Comparison of ENCODE assay signal across 8 mouse cellular contexts in the genomic region with DNA sequence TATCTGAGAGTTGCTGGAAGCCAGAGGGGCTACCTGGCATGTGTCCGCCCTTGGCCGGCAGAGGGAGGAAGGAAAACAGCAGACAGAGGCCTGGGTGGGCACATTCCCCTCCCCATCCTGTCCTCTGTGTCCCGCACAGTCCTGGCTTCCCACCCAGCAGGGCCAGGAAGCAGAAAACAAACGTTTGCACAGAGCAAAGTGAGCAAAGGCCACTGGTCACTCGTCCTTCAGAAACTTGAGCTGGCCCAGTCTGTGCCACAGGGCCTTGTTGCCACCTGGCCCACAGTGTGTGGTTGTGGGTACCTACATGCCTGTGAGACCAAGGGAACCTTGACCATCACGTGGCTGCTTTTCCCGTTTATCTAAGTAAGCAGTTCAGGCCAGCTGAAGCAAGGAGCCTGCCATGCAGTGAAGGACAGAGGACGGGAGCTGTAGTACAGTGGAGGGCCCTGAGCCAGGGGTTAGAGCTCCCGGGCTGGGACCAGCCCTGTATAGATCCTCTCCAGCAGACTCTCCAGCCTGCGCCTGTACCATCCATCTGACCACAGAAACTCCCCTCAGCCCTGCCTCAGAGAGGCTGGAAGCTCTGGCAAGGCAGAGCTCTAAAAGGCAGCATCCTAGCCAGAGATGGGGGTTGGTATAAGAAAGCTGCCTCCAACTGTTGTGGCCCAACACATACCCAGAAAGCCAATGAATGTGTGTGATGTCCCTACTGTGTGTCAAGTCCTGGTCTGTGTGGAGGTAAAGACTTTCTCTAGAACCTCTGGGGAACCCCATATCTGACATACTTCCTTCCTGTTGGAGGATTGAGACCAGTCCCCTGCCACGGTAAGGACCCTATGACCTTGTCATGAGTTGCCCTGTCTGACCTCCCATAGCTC.
DNase-seq lines count a peak whose midpoint lies in the region; ATAC-seq and TF ChIP-seq lines count a peak whose summit lies in the region.

No protein-coding gene starts in this region.

- intact Hi-C loops in gastrocnemius, adult 2 months (cut with DNase I), result no loop called here

- peaks cover 52% of the 10 kb centered on the region for H3K4me1 ChIP-seq in forebrain, embryonic 13.5 days
- H3K4me1 ChIP-seq in liver, postnatal 0 days (ENCODE audit: insufficient read depth), result peaks cover 97% of the 10 kb centered on the region

- peaks cover 42% of the 10 kb centered on the region for H3K36me3 ChIP-seq in forebrain, embryonic 13.5 days (ENCODE audit: poor library complexity, severe bottlenecking)
- H3K36me3 ChIP-seq in liver, postnatal 0 days (replicated peaks; ENCODE audit: insufficient read depth, low read length), result no peaks in the 10 kb centered on the region

- TF ChIP-seq EP300 in liver, postnatal 0 days (IDR thresholded peaks at IDR 0.05; ENCODE audit: low read depth), result no peak

- H3K4me2 ChIP-seq in forebrain, embryonic 13.5 days, result no peak overlapping the region
- no peak overlapping the region for H3K4me2 ChIP-seq in liver, postnatal 0 days (ENCODE audit: low read depth, low read length)

- peak overlapping the region; percentile 81 for H3K27ac ChIP-seq in gastrocnemius, adult 2 months
- H3K27ac ChIP-seq in forebrain, embryonic 13.5 days, result peak overlapping the region; percentile 44
- peak overlapping the region; percentile 92 for H3K27ac ChIP-seq in liver, postnatal 0 days (ENCODE audit: low read depth)

- 0 out of 2 replicates have a peak, but pooled peaks have one; percentile 7 for TF ChIP-seq CTCF in gastrocnemius, adult 2 months (IDR thresholded peaks at IDR 0.05)
- TF ChIP-seq CTCF in liver, postnatal 0 days (IDR thresholded peaks at IDR 0.05; ENCODE audit: low read depth), result 0 out of 2 replicates have a peak, but pooled peaks have one; percentile 7

- DNase-seq in gastrocnemius, adult 2 months, result peak; percentile 57
- no peak for DNase-seq in gastrocnemius, postnatal 25 days
- DNase-seq in kidney, adult 11 months, result peak; percentile 93
- no peak for DNase-seq in liver, postnatal 0 days
- no peak for DNase-seq in spleen, postnatal 14 days (ENCODE audit: low spot score in 2 of 2)
- DNase-seq in cerebellum, postnatal 4 days (ENCODE audit: low spot score in 2 of 2), result no peak

- no peaks in the 10 kb centered on the region for H3K9me3 ChIP-seq in forebrain, embryonic 13.5 days (replicated peaks)
- no peaks in the 10 kb centered on the region for H3K9me3 ChIP-seq in liver, postnatal 0 days (ENCODE audit: low read length)

- no peak overlapping the region for H3K9ac ChIP-seq in forebrain, embryonic 13.5 days
- peak overlapping the region; percentile 50 for H3K9ac ChIP-seq in liver, postnatal 0 days (replicated peaks)

- no peak for ATAC-seq in forebrain, embryonic 13.5 days
- no peak for ATAC-seq in liver, postnatal 0 days
- ATAC-seq in inflammation-experienced regulatory T-cells, adult 6 months, result no peak

- H3K4me3 ChIP-seq in gastrocnemius, adult 2 months, result peak overlapping the region; percentile 16; the same call in 1 of the 2 replicates
- no peak overlapping the region for H3K4me3 ChIP-seq in forebrain, embryonic 13.5 days
- no peak overlapping the region for H3K4me3 ChIP-seq in liver, postnatal 0 days (ENCODE audit: low read depth, low read length)

- H3K27me3 ChIP-seq in forebrain, embryonic 13.5 days, result no peaks in the 10 kb centered on the region
- H3K27me3 ChIP-seq in liver, postnatal 0 days (ENCODE audit: insufficient read depth, low read length), result no peaks in the 10 kb centered on the region

- 79% methylated on average over 11 of the region's 11 CpGs for WGBS in forebrain, embryonic 13.5 days
- 24% methylated on average over 11 of the region's 11 CpGs for WGBS in liver, postnatal 0 days (ENCODE audit: insufficient replicate concordance)

Comparison
In these comparisons a context has a peak if more than half of its experiments do, and no peak if none do; other contexts are left out.
1. DNase-seq: peak in gastrocnemius, adult 2 months (single experiment) and kidney, adult 11 months (single experiment); none in gastrocnemius, postnatal 25 days (single experiment), liver, postnatal 0 days (single experiment), spleen, postnatal 14 days (0 of 2) and cerebellum, postnatal 4 days (0 of 2).
2. Peak in every context shown above with its lines, with median percentiles within 50 percentile points of each other: H3K27ac ChIP-seq.